Mouse (Mus musculus) C2C12 (cell line): ENCODE measurements at regions not wholly inside any gene's neighbourhood (a gene's known extent, or its start where the extent isn't known, plus 50 kb on each side); places are given as distances from the start of the nearest gene placed in this dataset.

Experiments used
- CEBPB ChIP-seq: IDR thresholded peaks from one replicate; pipeline ENCODE4 v1.6.1; 2011; ENCODE audit warnings: low read depth, mild to moderate bottlenecking, control low read depth, moderate library complexity
- CTCF ChIP-seq: IDR thresholded peaks from one replicate; pipeline ENCODE4 v1.5.1; 2011; ENCODE audit not compliant: control insufficient read depth, insufficient read depth, insufficient read length
- FOSL1 ChIP-seq: IDR thresholded peaks from one replicate; pipeline ENCODE4 v1.8.0; 2011; ENCODE audit warnings: mild to moderate bottlenecking, low read length; ENCODE audit not compliant: poor library complexity, insufficient read depth, severe bottlenecking
- MAX ChIP-seq: IDR thresholded peaks from one replicate; pipeline ENCODE4 v1.6.1; 2011; ENCODE audit warnings: mild to moderate bottlenecking, control low read depth
- MYOD1 ChIP-seq: IDR thresholded peaks from one replicate; pipeline ENCODE4 v1.6.1; 2011; ENCODE audit warnings: low read depth; ENCODE audit not compliant: control insufficient read depth, insufficient read length
- MYOG ChIP-seq: IDR thresholded peaks from one replicate; pipeline ENCODE4 v1.6.1; 2011; ENCODE audit not compliant: control insufficient read depth, insufficient read length; ENCODE audit errors: extremely low read depth
- USF1 ChIP-seq: IDR thresholded peaks from one replicate; pipeline ENCODE4 v1.6.1; 2011; ENCODE audit warnings: low read depth, mild to moderate bottlenecking, control low read depth, moderate library complexity

DNA sequence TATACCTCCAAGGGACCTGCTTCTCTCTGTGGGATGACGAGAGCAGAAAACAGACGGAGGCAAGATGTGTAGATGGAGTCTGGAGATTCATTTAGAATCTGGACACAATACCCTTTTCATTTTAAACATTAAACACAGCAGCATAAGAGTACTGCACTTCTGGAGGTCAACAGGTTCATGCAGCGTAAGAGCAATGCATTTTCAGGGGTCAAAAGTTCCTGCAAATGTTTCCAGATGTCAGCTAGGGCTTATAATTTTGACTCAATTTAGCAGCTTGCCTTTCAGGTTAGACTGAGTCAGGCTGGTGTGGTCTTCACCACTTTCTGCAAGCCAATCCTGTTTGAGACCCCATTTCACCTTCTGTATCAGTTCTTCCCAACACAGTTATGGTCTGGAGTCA is 277.9 kb downstream of the Hace1 start:
- TF ChIP-seq USF1 (no peak), MYOD1 (no peak), CTCF (no peak), CEBPB (no peak), MYOG (no peak), MAX (no peak), FOSL1 (no peak)
